Mouse (Mus musculus): ENCODE results near the gene 4632433K11Rik.
A peak's percentile ranks its signal among the peaks of the same experiment; 100 is the strongest.

The 4632433K11Rik gene

GRCm38 (mm10) chr7:5020000-5020681, 13.8 kb upstream of the 4632433K11Rik start, which contains the start of the genes Zfp865 and Ccdc106:
Zfp865 (plus strand) TSS chr7:5020376.
Ccdc106 (plus strand) TSS chr7:5020553.
- DNase-seq (ENCODE audit: low spot score in 2 of 2), result peak; percentile 99 to 100

GRCm38 (mm10) chr7:5020685-5021084, 13.2 kb upstream of the 4632433K11Rik start:
- no peak for DNase-seq (ENCODE audit: low spot score in 2 of 2)

GRCm38 (mm10) chr7:5021197-5021596, 12.7 kb upstream of the 4632433K11Rik start:
- DNase-seq (ENCODE audit: low spot score in 2 of 2), result no peak

GRCm38 (mm10) chr7:5029543-5029942, 4.4 kb upstream of the 4632433K11Rik start:
- no peak for DNase-seq (ENCODE audit: low spot score in 2 of 2)

- DNase-seq (ENCODE audit: low spot score in 2 of 2), result no peak
Observed at GRCm38 (mm10) chr7:5029946-5030345, 4.0 kb upstream of the 4632433K11Rik start.

- no peak for DNase-seq (ENCODE audit: low spot score in 2 of 2)
Observed at GRCm38 (mm10) chr7:5030554-5031275, 3.2 kb upstream of the 4632433K11Rik start.

GRCm38 (mm10) chr7:5031496-5031895, 2.4 kb upstream of the 4632433K11Rik start:
- no peak for DNase-seq (ENCODE audit: low spot score in 2 of 2)

GRCm38 (mm10) chr7:5035628-5036027, 1.7 kb downstream of the 4632433K11Rik start:
- DNase-seq (ENCODE audit: low spot score in 2 of 2), result no peak

- DNase-seq (ENCODE audit: low spot score in 2 of 2), result no peak
Observed at GRCm38 (mm10) chr7:5036136-5036535, 2.2 kb downstream of the 4632433K11Rik start.

- no peak for DNase-seq (ENCODE audit: low spot score in 2 of 2)
Observed at GRCm38 (mm10) chr7:5037026-5037425, 3.1 kb downstream of the 4632433K11Rik start.

GRCm38 (mm10) chr7:5037467-5037866, 3.5 kb downstream of the 4632433K11Rik start:
- no peak for DNase-seq (ENCODE audit: low spot score in 2 of 2)

- peak; percentile 83 to 86 for DNase-seq (ENCODE audit: low spot score in 2 of 2)
Observed at GRCm38 (mm10) chr7:5038109-5038732, 4.3 kb downstream of the 4632433K11Rik start, which contains the start of gene Zfp784. Zfp784 (minus strand) TSS chr7:5038446.

GRCm38 (mm10) chr7:5038940-5039339, 5.0 kb downstream of the 4632433K11Rik start:
- no peak for DNase-seq (ENCODE audit: low spot score in 2 of 2)

GRCm38 (mm10) chr7:5044981-5045380, 11.1 kb downstream of the 4632433K11Rik start:
- no peak for DNase-seq (ENCODE audit: low spot score in 2 of 2)

GRCm38 (mm10) chr7:5046112-5046511, 12.2 kb downstream of the 4632433K11Rik start:
- no peak for DNase-seq (ENCODE audit: low spot score in 2 of 2)

- no peak for DNase-seq (ENCODE audit: low spot score in 2 of 2)
Observed at GRCm38 (mm10) chr7:5047313-5047712, 13.4 kb downstream of the 4632433K11Rik start.

GRCm38 (mm10) chr7:5051193-5052192, 17.6 kb downstream of the 4632433K11Rik start, which contains the start of gene Zfp580:
Zfp580 (plus strand) TSS chr7:5051538.
- peak in 1 of 2 experiments; percentile 63 for DNase-seq (ENCODE audit: low spot score in 2 of 2)

GRCm38 (mm10) chr7:5052438-5052837, 18.5 kb downstream of the 4632433K11Rik start:
- no peak for DNase-seq (ENCODE audit: low spot score in 2 of 2)

GRCm38 (mm10) chr7:5052931-5053343, 19.0 kb downstream of the 4632433K11Rik start:
- no peak for DNase-seq (ENCODE audit: low spot score in 2 of 2)

- DNase-seq (ENCODE audit: low spot score in 2 of 2), result no peak
Observed at GRCm38 (mm10) chr7:5053456-5054179, 19.7 kb downstream of the 4632433K11Rik start.

Measured in right cerebral cortex, postnatal 36 days (tissue).